Mouse (Mus musculus) right cerebral cortex, postnatal 36 days (tissue): ENCODE measurements around the gene Fam213b.

ENCODE experiments used
- DNase-seq, 2 experiments: peaks; one replicate each; pipeline ENCODE4 v3.0.0; 2022; ENCODE audit warnings: low spot score in 2 of 2, mixed read lengths in 1 of 2

Fam213b gene

DNA sequence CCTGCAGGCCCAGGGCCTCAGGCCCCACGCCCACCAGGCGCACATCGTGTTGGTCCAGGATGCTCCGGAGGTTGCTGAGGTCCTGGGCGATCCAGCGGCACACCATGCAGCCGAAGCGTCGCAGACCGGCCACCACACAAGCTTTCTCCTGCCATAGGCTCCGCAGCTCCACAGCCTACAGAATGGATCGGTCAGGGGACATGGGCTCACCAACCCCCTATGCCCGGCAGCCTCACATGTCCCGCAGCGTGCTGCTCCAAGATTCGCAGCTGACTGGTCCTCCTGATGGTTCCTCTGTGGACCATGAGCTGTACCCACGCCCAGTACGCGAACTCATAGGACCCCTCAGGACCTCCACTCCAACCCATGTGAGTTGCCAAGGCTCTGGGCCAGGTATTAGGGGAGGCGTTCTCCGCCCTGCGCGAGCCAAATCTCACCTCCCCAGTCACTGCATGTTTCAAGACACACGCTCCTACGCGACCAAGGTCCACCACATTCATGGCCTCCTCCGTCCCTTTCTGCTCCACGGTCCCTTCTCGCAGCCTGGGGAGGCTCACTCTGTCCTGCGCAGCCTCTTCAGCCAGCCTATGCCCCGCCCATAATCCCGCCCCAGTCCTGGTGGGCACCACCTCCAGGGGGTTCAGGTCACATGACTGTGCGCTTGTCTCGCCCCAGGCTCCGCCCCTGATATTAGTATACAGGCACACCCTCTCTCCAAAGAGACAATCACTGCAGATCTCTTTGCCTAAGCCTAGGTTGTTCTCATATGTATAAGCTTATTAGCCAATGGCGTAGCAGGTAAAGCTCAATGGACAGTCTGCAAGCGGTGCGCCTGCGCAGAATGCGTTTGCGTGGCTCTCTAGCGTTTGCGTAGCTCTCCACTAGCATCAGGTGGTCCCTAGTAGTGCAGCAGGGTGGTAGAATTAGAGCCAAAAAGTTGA lies at the start of gene Fam213b:
Gene Fam213b, minus strand, starts transcription at position 630 of the 941 bp plus-strand sequence.
- peak; percentile 76 to 81 for DNase-seq

DNA sequence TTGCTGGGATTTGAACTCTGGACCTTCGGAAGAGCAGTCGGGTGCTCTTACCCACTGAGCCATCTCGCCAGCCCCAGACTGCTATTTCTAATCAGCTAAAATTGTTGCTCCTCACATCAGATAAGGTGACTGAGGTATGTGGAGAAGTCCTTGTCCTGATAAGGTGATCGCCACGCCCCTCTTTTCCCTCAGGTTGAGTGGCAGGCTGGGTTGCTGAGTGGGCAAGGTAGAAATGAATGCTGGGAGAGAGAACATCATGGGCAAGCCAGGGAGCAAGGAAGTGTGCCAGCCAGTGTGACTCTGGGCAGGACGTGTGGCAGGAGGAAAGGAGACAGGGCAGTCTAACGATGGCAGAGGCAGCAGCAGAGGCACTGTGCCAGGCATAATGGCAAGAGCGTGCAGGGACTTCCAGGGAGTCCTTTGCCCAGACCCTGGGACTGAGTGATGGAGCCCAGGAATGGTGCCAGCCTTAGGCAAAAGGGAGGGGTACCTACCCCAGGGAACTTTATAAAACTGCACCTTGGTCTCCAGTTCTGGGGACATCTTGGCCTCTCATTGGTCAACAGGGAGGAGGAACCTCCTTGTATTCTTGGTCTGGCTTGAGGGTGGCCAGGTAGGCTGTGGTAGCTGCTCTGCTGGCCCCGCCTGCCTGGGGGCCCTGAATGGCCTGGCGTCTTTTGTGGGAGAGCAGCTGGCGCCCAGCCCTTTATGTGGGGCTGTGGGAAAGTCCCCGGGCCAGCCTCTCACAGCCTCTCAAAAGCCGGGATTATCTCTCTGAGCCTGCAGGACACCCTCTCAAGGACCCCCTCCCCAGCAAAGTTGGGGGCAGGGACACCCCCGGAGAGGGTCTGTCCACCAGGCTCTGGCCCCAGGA lies 49.4 kb upstream of the Fam213b start:
- DNase-seq, result peak in 1 of 2 experiments; percentile 30

DNA sequence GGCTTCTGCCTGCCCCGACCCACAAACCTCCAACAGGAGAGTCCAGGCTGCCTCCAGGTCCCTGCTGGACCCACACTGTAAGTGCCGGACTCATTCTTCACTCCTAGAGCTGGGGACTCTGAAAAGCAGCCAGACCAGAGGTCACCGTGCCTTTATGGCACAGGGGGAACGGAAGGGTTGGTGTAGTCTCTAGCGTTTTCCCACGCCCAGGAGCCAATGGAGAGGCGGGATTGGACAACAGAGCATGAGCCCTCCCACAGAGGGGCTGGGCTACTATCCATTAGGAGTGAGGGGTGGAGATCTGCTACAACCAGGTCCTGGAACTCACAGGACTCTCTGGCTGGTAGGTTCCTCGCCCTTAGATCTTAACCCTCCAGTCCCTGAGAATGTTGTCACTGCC lies 47.4 kb upstream of the Fam213b start:
- peak in 1 of 2 experiments; percentile 38 for DNase-seq

GRCm38 (mm10) chr4:154944121-154944590 lies 45.2 kb upstream of the Fam213b start:
- DNase-seq, result peak; percentile 45 to 76

GRCm38 (mm10) chr4:154943323-154944039 lies 44.5 kb upstream of the Fam213b start:
- DNase-seq, result no peak

DNA sequence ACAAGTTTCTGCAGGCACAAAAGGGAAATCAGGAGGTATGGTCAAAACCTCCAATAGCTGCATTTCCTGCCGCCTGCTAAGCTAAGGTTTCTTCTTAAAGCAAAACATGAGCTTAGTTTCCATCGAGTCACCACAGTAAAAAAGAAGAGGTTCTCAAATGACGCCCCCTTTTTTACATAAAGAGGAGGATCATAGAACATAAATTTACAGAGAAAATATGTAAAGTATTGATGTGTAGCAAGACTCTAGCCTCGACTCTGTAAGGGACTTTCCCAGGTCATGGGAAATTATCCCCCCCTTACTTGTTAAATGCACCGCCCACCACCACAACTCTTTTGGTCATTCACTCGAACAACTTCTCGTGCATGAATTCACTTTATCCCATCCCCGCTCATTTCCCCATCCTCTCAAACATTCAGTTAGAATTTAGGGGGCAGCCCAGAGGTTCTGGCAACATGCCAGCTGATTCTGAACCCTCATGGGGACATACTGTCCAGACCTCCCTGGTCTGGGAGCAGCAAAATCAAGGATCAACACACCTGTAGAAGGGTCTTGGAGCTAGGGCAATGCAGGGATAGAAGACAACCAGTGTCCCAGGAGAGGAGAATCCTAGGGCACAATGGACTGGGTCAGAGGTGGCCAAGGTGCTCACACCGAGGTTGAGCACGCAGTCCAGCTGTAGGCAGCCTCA lies 43.8 kb upstream of the Fam213b start:
- DNase-seq, result no peak

DNA sequence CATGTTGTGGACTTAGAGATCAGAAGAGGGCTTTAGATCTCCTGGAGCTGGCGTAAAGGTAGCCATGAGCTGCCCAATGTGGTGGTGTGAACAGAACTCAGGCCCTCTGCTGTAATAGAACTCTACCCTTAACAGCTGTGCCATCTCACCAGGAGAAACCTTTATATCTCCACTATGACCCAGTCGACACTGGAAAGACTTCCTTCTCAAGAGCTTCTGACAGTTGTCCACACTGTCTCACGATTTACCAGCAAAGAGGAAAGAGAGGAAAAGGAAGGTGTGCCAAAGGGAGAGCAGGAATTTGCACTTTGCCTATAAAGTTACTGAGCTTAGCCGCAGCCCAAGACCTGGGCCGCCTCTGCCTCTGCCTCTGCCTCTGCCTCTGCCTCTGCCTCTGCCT lies 42.9 kb upstream of the Fam213b start:
- no peak for DNase-seq

DNA sequence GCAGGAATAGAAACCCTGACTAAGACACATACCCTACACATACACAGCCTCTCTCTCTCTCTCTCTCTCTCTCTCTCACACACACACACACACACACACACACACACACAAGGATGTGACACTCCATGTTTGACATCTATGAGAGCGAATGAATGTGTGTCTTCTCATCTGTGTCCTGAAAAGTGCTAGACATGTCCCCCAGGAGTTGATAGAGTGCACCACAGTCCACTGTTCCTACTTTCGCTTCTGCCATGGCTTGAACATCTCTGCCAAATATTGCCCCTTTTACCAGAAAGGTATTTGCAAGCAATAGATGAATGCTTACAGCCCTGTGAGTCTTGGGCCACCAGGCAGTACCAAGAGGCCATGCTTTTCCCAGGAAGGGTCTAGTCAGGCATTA lies 41.2 kb upstream of the Fam213b start:
- no peak for DNase-seq

- no peak for DNase-seq
These were observed 38.8 kb upstream of the Fam213b start for GRCm38 (mm10) chr4:154937746-154938145.

DNA sequence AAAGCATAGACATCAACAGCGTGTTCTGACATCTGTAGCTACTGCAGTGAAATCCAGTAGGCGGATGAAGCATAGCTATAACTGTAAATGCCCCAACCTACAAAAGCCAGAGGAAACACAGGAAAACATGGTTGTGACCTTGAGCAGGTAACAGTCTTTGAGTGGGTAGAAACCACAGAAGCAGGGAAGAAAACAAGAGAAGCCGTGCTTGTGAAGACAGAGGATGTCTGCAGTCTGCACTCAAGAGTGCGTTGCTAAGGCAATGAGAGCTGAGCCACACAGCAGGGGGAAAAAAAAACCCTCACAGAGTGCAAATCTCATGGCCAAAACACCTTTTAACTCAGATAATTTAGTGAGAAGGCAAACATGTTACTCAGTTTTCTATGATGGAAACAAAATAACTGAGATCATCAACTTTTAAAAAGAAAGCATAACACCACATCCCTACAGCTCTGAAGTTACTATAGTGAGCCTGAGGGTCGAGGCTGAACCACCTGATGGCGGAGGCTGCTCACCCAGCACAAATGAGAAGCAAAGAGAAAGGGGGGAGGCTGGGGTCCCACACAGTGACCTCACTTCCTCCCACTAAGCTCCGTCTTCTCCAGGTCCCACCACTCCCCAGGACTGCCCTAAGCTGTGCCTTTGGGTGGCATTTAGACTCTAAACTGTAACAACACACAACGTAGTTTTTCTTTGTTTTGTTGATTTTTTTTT lies 37.8 kb upstream of the Fam213b start:
- no peak for DNase-seq

DNA sequence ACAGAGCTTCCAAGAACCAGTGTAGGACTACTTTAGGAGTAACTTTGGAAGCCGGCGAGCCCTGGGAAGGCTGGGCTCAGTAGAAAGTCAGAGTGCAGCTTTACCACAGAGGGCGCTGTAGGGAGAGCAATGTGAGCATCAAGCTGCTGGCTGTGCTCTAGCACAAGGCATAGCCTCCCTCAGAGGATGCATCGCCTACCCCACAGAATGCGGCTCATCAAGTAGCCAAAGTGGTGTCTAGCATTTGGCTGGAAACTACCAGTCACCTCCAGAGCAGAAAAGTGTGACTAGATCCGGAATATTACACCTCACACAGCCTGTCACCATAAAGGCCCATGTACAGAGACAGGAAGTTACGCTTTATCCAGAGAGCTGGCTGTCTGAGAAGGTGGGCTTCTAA lies 36.9 kb upstream of the Fam213b start:
- DNase-seq, result no peak

- no peak for DNase-seq
These were observed 35.9 kb upstream of the Fam213b start for GRCm38 (mm10) chr4:154934800-154935199.

DNA sequence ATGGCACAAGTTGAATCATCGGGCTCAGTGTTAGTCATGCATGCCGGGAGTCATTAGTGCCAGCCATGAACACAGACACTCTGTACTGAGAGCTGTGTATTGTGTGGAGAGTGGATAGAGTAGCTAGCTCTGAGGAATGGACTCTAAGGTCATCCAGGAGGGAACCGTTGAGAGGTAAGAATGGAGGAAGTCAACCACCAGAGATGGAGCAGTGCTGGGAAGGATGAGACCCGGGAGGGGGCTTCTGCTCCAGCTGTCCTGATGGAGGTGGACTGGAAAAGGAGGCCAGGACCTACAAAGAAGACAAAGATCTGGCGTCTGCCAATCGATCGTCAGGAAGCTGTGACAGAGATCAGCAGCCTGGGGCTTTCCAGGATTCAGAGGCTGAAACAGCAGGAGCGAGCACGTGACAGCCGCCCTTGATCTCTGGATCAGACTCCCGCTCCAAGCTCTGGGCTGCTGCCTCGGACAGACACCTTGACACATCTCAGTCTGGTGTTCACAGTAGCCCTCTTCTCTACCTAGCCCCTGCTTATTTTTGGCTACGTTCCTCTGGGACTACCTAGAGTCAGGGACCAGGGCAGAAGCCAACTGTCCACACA lies 34.5 kb upstream of the Fam213b start:
- DNase-seq, result no peak

DNA sequence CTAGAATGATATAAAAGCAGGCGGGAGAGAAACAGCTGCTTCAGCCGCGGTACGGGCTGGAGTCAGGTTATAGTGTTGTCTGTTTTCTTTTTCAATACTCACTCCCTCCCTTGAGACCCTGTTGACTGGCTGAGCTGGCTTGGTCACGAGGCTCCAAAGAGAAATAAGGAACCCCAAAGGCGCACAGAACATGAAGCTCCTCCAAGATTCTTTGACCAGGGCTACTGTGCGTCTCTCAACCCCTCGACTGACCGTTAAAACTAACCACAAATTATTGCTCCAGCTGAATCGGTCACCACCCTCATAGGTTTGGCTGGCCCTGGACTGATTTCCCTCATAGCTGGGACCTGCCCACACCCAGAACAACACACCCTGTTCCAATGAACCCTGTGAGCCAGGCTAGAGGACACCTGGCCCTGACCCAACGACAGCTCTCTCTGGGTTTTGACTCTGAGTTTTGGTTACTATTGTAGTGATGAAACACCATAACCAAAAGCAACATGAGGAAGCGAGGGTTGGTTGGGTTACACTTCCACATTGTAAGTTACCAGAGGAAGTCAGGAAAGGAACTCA lies 30.2 kb upstream of the Fam213b start:
- DNase-seq, result no peak

- DNase-seq, result no peak
These were observed 29.6 kb upstream of the Fam213b start, which contains the start of gene Tnfrsf14 for GRCm38 (mm10) chr4:154928395-154929087. Gene Tnfrsf14, minus strand, starts transcription at chr4:154928563.

DNA sequence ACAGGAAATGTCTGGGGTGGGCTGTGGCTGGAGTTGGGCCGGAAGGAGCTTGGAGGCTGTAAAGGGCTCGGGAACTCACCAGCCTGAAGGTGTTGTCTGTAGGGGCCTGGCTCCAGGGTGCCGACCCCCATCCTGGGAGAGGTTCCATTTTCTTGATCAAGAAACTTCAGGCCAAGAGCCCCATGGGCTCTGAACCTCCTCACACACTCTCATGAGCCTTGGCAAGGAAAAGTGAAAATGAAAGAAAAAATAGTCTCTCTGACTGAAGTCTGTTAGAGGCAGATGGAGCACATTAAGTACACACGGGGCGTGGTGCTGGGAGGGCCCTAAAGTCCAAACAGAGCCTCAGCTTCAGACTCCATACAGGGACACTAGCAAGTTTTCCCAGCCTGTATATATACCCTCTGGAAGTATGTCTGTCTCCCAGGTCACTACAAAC lies 29.0 kb upstream of the Fam213b start:
- no peak for DNase-seq

GRCm38 (mm10) chr4:154926969-154927898 lies 28.3 kb upstream of the Fam213b start:
- no peak for DNase-seq

DNA sequence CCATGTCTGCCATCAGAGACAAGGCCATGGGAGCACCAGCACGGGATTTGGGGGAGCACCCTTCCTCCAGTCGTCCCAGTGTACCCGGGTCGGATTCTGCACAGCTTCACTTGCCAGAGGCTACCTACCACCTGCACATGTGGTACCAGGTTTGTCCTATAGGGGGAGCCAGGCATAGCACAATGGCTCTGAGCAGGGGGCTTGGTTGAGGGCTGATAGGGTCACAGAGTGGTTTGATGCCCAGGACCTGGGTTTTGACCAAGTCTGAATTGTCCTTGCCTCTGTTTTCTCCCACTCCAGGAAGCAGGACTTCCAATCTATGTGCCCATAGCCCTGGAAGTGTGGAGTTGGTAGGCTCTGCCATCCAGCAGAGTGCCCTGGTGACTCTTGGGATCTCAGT lies 26.5 kb upstream of the Fam213b start:
- no peak for DNase-seq
